Mouse (Mus musculus) kidney, embryonic 15.5 days (tissue): ENCODE measurements around the gene Midn. TPM values are rescaled to one million over a fixed set of nuclear protein-coding genes. Genes with fewer than 3 reads are reported as not detected.

Experiments
- ATAC-seq: fragments of 200-750 bp; cut with Nextera tagmentation; replicated peaks from 2 replicates; pipeline ENCODE4 v1.8.0; 2017; ENCODE audit warnings: moderate TSS enrichment; ENCODE audit not compliant: low FRiP score
- H3K27ac ChIP-seq: fragments of 300-500 bp; sonication (generic); 2 replicates; pipeline ENCODE4 v1.5.1; 2015; ENCODE audit warnings: mild to moderate bottlenecking, inconsistent platforms
- H3K27me3 ChIP-seq: fragments of 300-500 bp; sonication (generic); 2 replicates; pipeline ENCODE4 v1.6.1; 2015; ENCODE audit warnings: inconsistent platforms
- H3K36me3 ChIP-seq: fragments of 300-500 bp; sonication (generic); 2 replicates; pipeline ENCODE4 v1.6.1; 2015; ENCODE audit warnings: inconsistent platforms
- H3K4me1 ChIP-seq: fragments of 300-500 bp; sonication (generic); 2 replicates; pipeline ENCODE4 v1.6.1; 2015; ENCODE audit warnings: inconsistent platforms
- H3K4me2 ChIP-seq: fragments of 300-500 bp; sonication (generic); 2 replicates; pipeline ENCODE4 v1.6.1; 2015; ENCODE audit warnings: moderate library complexity, mild to moderate bottlenecking, inconsistent platforms
- H3K4me3 ChIP-seq: fragments of 300-500 bp; sonication (generic); replicated peaks from 2 replicates; pipeline ENCODE4 v1.5.1; 2015; ENCODE audit warnings: mild to moderate bottlenecking, inconsistent platforms
- H3K9ac ChIP-seq: fragments of 300-500 bp; sonication (generic); 2 replicates; pipeline ENCODE4 v1.6.1; 2015; ENCODE audit warnings: mild to moderate bottlenecking, inconsistent platforms
- H3K9me3 ChIP-seq: fragments of 300-500 bp; sonication (generic); replicated peaks from 2 replicates; pipeline ENCODE4 v1.6.1; 2016; ENCODE audit warnings: inconsistent platforms
- WGBS: fragments of 180-500 bp; shearing (Covaris S2); methylation state at CpG from one replicate; pipeline ENCODE4 v1.1.7; 2015; ENCODE audit warnings: mixed read lengths; 5-methylcytosine and 5-hydroxymethylcytosine counted together
- polyA plus RNA-seq: library from polyadenylated mRNA; unstranded; fragments of >200 nt; fragmentation: Nextera tagmentation; extraction: Ambion mirVana; gene quantifications from 2 replicates; pipeline ENCODE4 v1.2.1, GENCODE M21; 2015

Gene Midn
- polyA plus RNA-seq, 1 experiment from 2014 or later = 18.8 TPM

- 1% methylated on average over 73 of the region's 106 CpGs for WGBS
- peak within 1 kb of the TSS; percentile 78 for H3K4me2 ChIP-seq
- peak within 1 kb of the TSS; percentile 78 for H3K4me3 ChIP-seq
- peak within 1 kb of the TSS; percentile 74 for H3K27ac ChIP-seq
- ATAC-seq = peak; percentile 57
- peak within 1 kb of the TSS; percentile 81 for H3K9ac ChIP-seq
- no peaks in the 10 kb centered on the region for H3K27me3 ChIP-seq
- H3K4me1 ChIP-seq = peaks cover 28% of the 10 kb centered on the region
- H3K9me3 ChIP-seq = no peaks in the 10 kb centered on the region
- peaks cover 6% of the 10 kb centered on the region; the same call in 1 of the 2 replicates for H3K36me3 ChIP-seq
These were observed 31.3 kb downstream of the Midn start, which contains the start of gene Efna2 for GRCm38 (mm10) chr10:80179068-80180051. Efna2 (plus strand) TSS chr10:80179482.

GRCm38 (mm10) chr10:80180288-80180687 lies 32.2 kb downstream of the Midn start:
- Histone ChIP-seq H3K9me3 (no peaks in the 10 kb centered on the region), H3K27ac (no peak overlapping the region), H3K27me3 (no peaks in the 10 kb centered on the region), H3K9ac (peak overlapping the region; percentile 81), H3K4me3 (peak overlapping the region; percentile 78), H3K4me2 (peak overlapping the region; percentile 78), H3K36me3 (no peaks in the 10 kb centered on the region), H3K4me1 (peaks cover 28% of the 10 kb centered on the region)
- no peak for ATAC-seq
- 41% methylated on average over 6 of the region's 6 CpGs for WGBS

GRCm38 (mm10) chr10:80180823-80181222 lies 32.8 kb downstream of the Midn start:
- Histone ChIP-seq H3K9ac (0 out of 2 replicates have a peak overlapping the region, but pooled peaks have one; percentile 81), H3K27ac (no peak overlapping the region), H3K27me3 (no peaks in the 10 kb centered on the region), H3K36me3 (no peaks in the 10 kb centered on the region), H3K4me3 (peak overlapping the region; percentile 78), H3K4me1 (peaks cover 25% of the 10 kb centered on the region), H3K4me2 (peak overlapping the region; percentile 78), H3K9me3 (no peaks in the 10 kb centered on the region)
- 45% methylated on average over 5 of the region's 5 CpGs for WGBS
- no peak for ATAC-seq

GRCm38 (mm10) chr10:80182547-80182946 lies 34.5 kb downstream of the Midn start:
- no peak for ATAC-seq
- no peak overlapping the region for H3K9ac ChIP-seq
- no peak overlapping the region for H3K4me3 ChIP-seq
- H3K36me3 ChIP-seq = peaks cover 9% of the 10 kb centered on the region; the same call in 1 of the 2 replicates
- H3K27ac ChIP-seq = no peak overlapping the region
- H3K9me3 ChIP-seq = no peaks in the 10 kb centered on the region
- H3K4me1 ChIP-seq = peaks cover 26% of the 10 kb centered on the region
- H3K27me3 ChIP-seq = peaks cover 8% of the 10 kb centered on the region
- H3K4me2 ChIP-seq = no peak overlapping the region
- WGBS = 94% methylated on average over 7 of the region's 7 CpGs

GRCm38 (mm10) chr10:80186649-80187048 lies 38.6 kb downstream of the Midn start:
- peaks cover 19% of the 10 kb centered on the region for H3K4me1 ChIP-seq

GRCm38 (mm10) chr10:80187739-80188138 lies 39.7 kb downstream of the Midn start:
- peaks cover 19% of the 10 kb centered on the region for H3K4me1 ChIP-seq
- no peak overlapping the region for H3K4me3 ChIP-seq
- WGBS = 91% methylated on average over 10 of the region's 10 CpGs
- H3K27me3 ChIP-seq = peaks cover 53% of the 10 kb centered on the region
- H3K9ac ChIP-seq = no peak overlapping the region
- H3K36me3 ChIP-seq = peaks cover 25% of the 10 kb centered on the region; the same call in 1 of the 2 replicates
- no peaks in the 10 kb centered on the region for H3K9me3 ChIP-seq
- H3K4me2 ChIP-seq = no peak overlapping the region
- no peak for ATAC-seq
- no peak overlapping the region for H3K27ac ChIP-seq

More at GRCm38 (mm10) chr10:80186649-80187048, 38.6 kb downstream of the Midn start:
- no peak overlapping the region for H3K9ac ChIP-seq
- H3K27me3 ChIP-seq = peaks cover 42% of the 10 kb centered on the region
- ATAC-seq = no peak
- H3K36me3 ChIP-seq = peaks cover 25% of the 10 kb centered on the region; the same call in 1 of the 2 replicates
- H3K9me3 ChIP-seq = no peaks in the 10 kb centered on the region
- no peak overlapping the region for H3K27ac ChIP-seq
- H3K4me2 ChIP-seq = no peak overlapping the region
- WGBS = 38% methylated on average over 27 of the region's 27 CpGs
- H3K4me3 ChIP-seq = no peak overlapping the region

- Histone ChIP-seq H3K9ac (no peak overlapping the region), H3K27ac (no peak overlapping the region), H3K4me3 (no peak overlapping the region), H3K36me3 (peaks cover 25% of the 10 kb centered on the region; the same call in 1 of the 2 replicates), H3K9me3 (no peaks in the 10 kb centered on the region), H3K4me2 (no peak overlapping the region), H3K27me3 (peaks cover 59% of the 10 kb centered on the region), H3K4me1 (peaks cover 22% of the 10 kb centered on the region)
- 76% methylated on average over 15 of the region's 15 CpGs for WGBS
- no peak for ATAC-seq
These were observed 40.5 kb downstream of the Midn start for GRCm38 (mm10) chr10:80188453-80189024.

- H3K4me2 ChIP-seq = peak overlapping the region; percentile 86
- H3K9ac ChIP-seq = peak overlapping the region; percentile 31
- no peaks in the 10 kb centered on the region for H3K9me3 ChIP-seq
- peak overlapping the region; percentile 45 for H3K4me3 ChIP-seq
- 7% methylated on average over 21 of the region's 21 CpGs for WGBS
- H3K4me1 ChIP-seq = peaks cover 22% of the 10 kb centered on the region
- H3K27me3 ChIP-seq = peaks cover 68% of the 10 kb centered on the region
- no peak overlapping the region for H3K27ac ChIP-seq
- ATAC-seq = no peak
- peaks cover 25% of the 10 kb centered on the region; the same call in 1 of the 2 replicates for H3K36me3 ChIP-seq
These were observed 41.9 kb downstream of the Midn start for GRCm38 (mm10) chr10:80189999-80190398.

- WGBS = under 1% methylated on average over 47 of the region's 48 CpGs
- H3K9ac ChIP-seq = peak overlapping the region; percentile 31
- no peaks in the 10 kb centered on the region for H3K9me3 ChIP-seq
- H3K4me3 ChIP-seq = peak overlapping the region; percentile 45
- H3K36me3 ChIP-seq = peaks cover 25% of the 10 kb centered on the region; the same call in 1 of the 2 replicates
- ATAC-seq = no peak; the same call in 1 of the 2 replicates
- H3K4me2 ChIP-seq = peak overlapping the region; percentile 86
- no peak overlapping the region for H3K27ac ChIP-seq
- peaks cover 22% of the 10 kb centered on the region for H3K4me1 ChIP-seq
- H3K27me3 ChIP-seq = peaks cover 72% of the 10 kb centered on the region
These were observed 42.5 kb downstream of the Midn start for GRCm38 (mm10) chr10:80190491-80191051.

GRCm38 (mm10) chr10:80193976-80194375 lies 45.9 kb downstream of the Midn start:
- Histone ChIP-seq H3K27me3 (peaks cover 55% of the 10 kb centered on the region), H3K4me2 (no peak overlapping the region), H3K27ac (no peak overlapping the region), H3K4me1 (peaks cover 34% of the 10 kb centered on the region), H3K4me3 (no peak overlapping the region), H3K36me3 (peaks cover 3% of the 10 kb centered on the region; the same call in 1 of the 2 replicates), H3K9ac (no peak overlapping the region), H3K9me3 (no peaks in the 10 kb centered on the region)
- 89% methylated on average over 6 of the region's 6 CpGs for WGBS
- no peak for ATAC-seq

- no peak overlapping the region for H3K4me3 ChIP-seq
- no peak for ATAC-seq
- 65% methylated on average over 8 of the region's 8 CpGs for WGBS
- H3K4me2 ChIP-seq = no peak overlapping the region
- H3K27ac ChIP-seq = no peak overlapping the region
- peaks cover 34% of the 10 kb centered on the region for H3K4me1 ChIP-seq
- no peaks in the 10 kb centered on the region for H3K9me3 ChIP-seq
- H3K9ac ChIP-seq = no peak overlapping the region
- no peaks in the 10 kb centered on the region for H3K36me3 ChIP-seq
- peaks cover 50% of the 10 kb centered on the region for H3K27me3 ChIP-seq
These were observed 46.4 kb downstream of the Midn start for GRCm38 (mm10) chr10:80194441-80194840.
